In genomic region chr12:88839724-88840123, GRCm38 (mm10) we compare ENCODE assay signal across 12 mouse cellular contexts.
"Had no signal": no experiment of that assay in that cellular context is flagged by ENCODE, and none has a peak within 500 bp of the region (broad histone marks: within the 10 kb centered on the region; RNA-seq: fewer than 3 reads in every experiment).

No protein-coding gene starts in this region.

- DNase-seq: retina, postnatal 1 day; right cerebral cortex, adult 18-20 months; right cerebral cortex, postnatal 14 days; right cerebral cortex, postnatal 25 days; right cerebral cortex, postnatal 4 days; spleen, adult 18-20 months; thymus, adult 18-20 months; thymus, adult 2 months; thymus, postnatal 14 days; thymus, postnatal 25 days; thymus, postnatal 36 days; thymus, postnatal 4 days had no signal
